ENCODE assay signal across 19 mouse cellular contexts in the genomic region with DNA sequence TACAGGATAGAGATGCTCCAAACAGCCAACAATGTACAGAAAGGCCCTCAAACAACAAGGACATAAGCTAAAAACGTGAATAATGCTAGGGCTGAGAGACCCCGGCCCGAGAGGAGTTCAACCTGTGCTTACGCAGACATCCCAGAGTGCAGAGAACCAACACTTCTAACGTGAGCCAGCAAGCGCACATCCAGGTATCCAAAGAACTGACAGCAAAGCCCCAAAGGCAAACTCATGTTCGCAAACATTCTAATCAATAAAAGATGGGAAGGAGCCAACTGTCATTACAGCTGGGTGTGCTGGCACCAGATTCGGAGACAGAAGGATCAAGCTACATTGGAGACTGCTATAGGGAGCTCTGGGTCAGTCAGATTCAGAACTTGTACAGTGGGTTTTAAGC.
"Had no signal": no experiment of that assay in that cellular context is flagged by ENCODE, and none has a peak within 500 bp of the region (broad histone marks: within the 10 kb centered on the region; RNA-seq: fewer than 3 reads in every experiment).

No protein-coding gene starts in this region.

- H3K9ac ChIP-seq: liver, embryonic 15.5 days; lung, embryonic 14.5 days; neural tube, embryonic 13.5 days; neural tube, embryonic 15.5 days had no signal

- H3K4me2 ChIP-seq: liver, embryonic 15.5 days; lung, embryonic 14.5 days; neural tube, embryonic 13.5 days; neural tube, embryonic 15.5 days had no signal

- ATAC-seq: midbrain, embryonic 16.5 days had no signal

- H3K27me3 ChIP-seq: liver, embryonic 15.5 days; neural tube, embryonic 13.5 days; neural tube, embryonic 15.5 days had no signal

- DNase-seq: lung, adult 18-20 months; lung, embryonic 14.5 days; lung, postnatal 10 days; lung, postnatal 4 days; midbrain, embryonic 14.5 days; retina, postnatal 1 day; right cerebral cortex, adult 18-20 months; right cerebral cortex, postnatal 25 days; right cerebral cortex, postnatal 4 days; spleen, adult 18-20 months; thymus, adult 18-20 months; thymus, postnatal 14 days; thymus, postnatal 36 days had no signal

- H3K4me3 ChIP-seq: liver, embryonic 15.5 days; midbrain, embryonic 10.5 days; myocyte; neural tube, embryonic 13.5 days; neural tube, embryonic 15.5 days had no signal

- H3K4me1 ChIP-seq: midbrain, embryonic 10.5 days; neural tube, embryonic 13.5 days; neural tube, embryonic 15.5 days had no signal

- H3K9me3 ChIP-seq: liver, embryonic 15.5 days; midbrain, embryonic 10.5 days; neural tube, embryonic 13.5 days; neural tube, embryonic 15.5 days had no signal

- H3K27ac ChIP-seq: liver, embryonic 15.5 days; midbrain, embryonic 10.5 days; neural tube, embryonic 13.5 days; neural tube, embryonic 15.5 days had no signal
